1 mouse cellular context compared by ENCODE assay signal in the genomic region with DNA sequence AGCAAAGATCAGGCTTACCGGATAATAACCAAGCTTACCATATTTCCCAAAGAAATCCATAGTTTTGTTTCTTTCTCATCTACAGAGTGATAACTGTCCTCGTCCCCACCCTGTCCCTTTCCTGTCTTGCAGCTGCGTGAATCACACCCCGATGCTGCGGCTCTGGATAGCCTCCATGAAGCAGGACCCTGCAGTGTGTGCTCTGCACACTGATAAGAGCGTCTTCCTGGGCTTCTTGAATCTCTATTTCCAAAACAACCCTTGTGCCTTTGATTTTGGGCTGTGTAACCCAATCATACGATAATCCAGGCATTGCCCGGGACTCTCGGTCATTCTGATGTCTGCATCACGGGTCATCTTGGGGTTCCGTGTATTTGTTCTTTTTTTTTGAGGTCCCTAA.
TF ChIP-seq lines count a peak whose summit lies in the region.

No protein-coding gene starts in this region.

TF ChIP-seq in MEL, 35 proteins besides CTCF, POLR2A, EP300 and RAD21:
- TF ChIP-seq ZNF384 (IDR thresholded peaks at IDR 0.05; ENCODE audit: low read depth, low read length) (no peak), TCF12 (IDR thresholded peaks at IDR 0.05; ENCODE audit: low read depth, low read length) (peak; percentile 39; the same call in 1 of the 2 replicates), MXI1 (IDR thresholded peaks at IDR 0.05; ENCODE audit: low read depth, low read length) (no peak), GATA1 (IDR thresholded peaks at IDR 0.05; ENCODE audit: low read depth, low read length) (peak; percentile 59), RCOR1 (IDR thresholded peaks at IDR 0.05; ENCODE audit: low read depth, low read length) (peak; percentile 72), MAX (IDR thresholded peaks at IDR 0.05; ENCODE audit: low read length) (no peak)
